Mouse (Mus musculus): ENCODE data around the gene Fbln1.

DNA sequence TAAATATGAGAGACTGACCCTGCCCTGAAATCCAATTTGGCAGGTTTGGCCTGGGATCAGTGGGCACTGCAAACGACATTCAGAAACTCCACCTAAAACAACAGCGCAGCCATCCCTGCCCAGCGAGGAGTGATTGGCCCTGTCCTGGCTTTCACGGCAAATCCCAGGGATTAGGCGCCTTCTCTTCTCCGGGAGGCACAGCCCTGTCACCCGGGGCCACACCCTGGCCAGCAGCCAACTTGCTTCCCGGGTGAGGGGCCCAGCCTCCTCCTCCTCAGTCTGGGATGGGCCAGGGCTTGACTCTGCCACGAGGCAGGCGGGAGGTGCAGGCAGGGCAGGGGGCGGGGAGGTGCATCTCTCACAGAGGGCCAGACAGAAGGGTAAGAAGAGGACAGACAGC, 67.2 kb downstream of the Fbln1 start:
- TF ChIP-seq POLR2A (IDR thresholded peaks at IDR 0.05; ENCODE audit: insufficient read depth, low read length) (no peak), CTCF (IDR thresholded peaks at IDR 0.05; ENCODE audit: low read depth, low read length) (no peak)
